8 mouse cellular contexts compared by ENCODE assay signal in genomic region chr2:156720313-156720674, GRCm38 (mm10). TPM values are rescaled to one million over a fixed set of nuclear protein-coding genes. Genes with fewer than 3 reads are reported as not detected.
A peak's percentile ranks its signal among the peaks of the same experiment; 100 is the strongest.
DNase-seq lines count a peak whose midpoint lies in the region; ATAC-seq and TF ChIP-seq lines count a peak whose summit lies in the region.

No protein-coding gene starts in this region.

- peaks cover 32% of the 10 kb centered on the region; the same call in 1 of the 2 replicates for H3K4me1 ChIP-seq in forebrain, postnatal 0 days (ENCODE audit: insufficient read depth)
- peaks cover 37% of the 10 kb centered on the region for H3K4me1 ChIP-seq in liver, embryonic 16.5 days (ENCODE audit: control insufficient read depth, low read depth, low read length)

- H3K27me3 ChIP-seq in forebrain, postnatal 0 days (ENCODE audit: insufficient read depth, low read length): no peaks in the 10 kb centered on the region
- H3K27me3 ChIP-seq in liver, embryonic 16.5 days (ENCODE audit: control insufficient read depth, insufficient read depth, low read depth, low read length): no peaks in the 10 kb centered on the region; the same call in 1 of the 2 replicates

- H3K9ac ChIP-seq in forebrain, postnatal 0 days: peak overlapping the region; percentile 100
- peak overlapping the region; percentile 80 for H3K9ac ChIP-seq in liver, embryonic 16.5 days (ENCODE audit: low read depth, low read length)

- peak overlapping the region; percentile 86 for H3K4me3 ChIP-seq in layer of hippocampus, adult 2 months
- H3K4me3 ChIP-seq in forebrain, postnatal 0 days (ENCODE audit: low read depth, low read length): peak overlapping the region; percentile 94
- H3K4me3 ChIP-seq in liver, embryonic 16.5 days (ENCODE audit: low read depth, low read length): peak overlapping the region; percentile 84

- TF ChIP-seq CTCF in layer of hippocampus, adult 2 months (conservative IDR thresholded peaks at IDR 0.05): no peak
- TF ChIP-seq CTCF in forebrain, postnatal 0 days (IDR thresholded peaks at IDR 0.05; ENCODE audit: low read depth): no peak

- WGBS in forebrain, postnatal 0 days: under 1% methylated on average over 10 of the region's 10 CpGs
- WGBS in liver, embryonic 16.5 days (ENCODE audit: insufficient replicate concordance): 2% methylated on average over 10 of the region's 10 CpGs

- no peaks in the 10 kb centered on the region for H3K9me3 ChIP-seq in forebrain, postnatal 0 days (ENCODE audit: low read length)
- H3K9me3 ChIP-seq in liver, embryonic 16.5 days (replicated peaks; ENCODE audit: control insufficient read depth, low read length): no peaks in the 10 kb centered on the region

- H3K27ac ChIP-seq in layer of hippocampus, adult 2 months: peak overlapping the region; percentile 90
- H3K27ac ChIP-seq in forebrain, postnatal 0 days (ENCODE audit: low read depth, low read length): peak overlapping the region; percentile 98
- peak overlapping the region; percentile 78 for H3K27ac ChIP-seq in liver, embryonic 16.5 days (ENCODE audit: low read length)

- ATAC-seq in forebrain, postnatal 0 days: no peak
- 0 out of 2 replicates have a peak, but pooled peaks have one; percentile 0 for ATAC-seq in liver, embryonic 16.5 days (ENCODE audit: low read depth)
- no peak for ATAC-seq in megakaryocyte-erythroid progenitor cell, adult 5-6 weeks (replicated peaks; ENCODE audit: low FRiP score, low TSS enrichment, poor library complexity, severe bottlenecking)

- no peak for DNase-seq in layer of hippocampus, adult 2 months (ENCODE audit: low spot score in 2 of 2)
- no peak for DNase-seq in layer of hippocampus, adult 8-10 months (ENCODE audit: low spot score in 2 of 2)
- peak; percentile 49 for DNase-seq in brain, adult 2 months (ENCODE audit: low read depth, low spot score)
- no peak for DNase-seq in forebrain, postnatal 0 days
- DNase-seq in testis, postnatal 10 days (ENCODE audit: low spot score): peak; percentile 66
- no peak for DNase-seq in adrenal gland, postnatal 4 days (ENCODE audit: low spot score in 2 of 2)

- no peaks in the 10 kb centered on the region for H3K36me3 ChIP-seq in forebrain, postnatal 0 days (ENCODE audit: insufficient read depth)
- H3K36me3 ChIP-seq in liver, embryonic 16.5 days (ENCODE audit: control insufficient read depth, insufficient read depth): no peaks in the 10 kb centered on the region

- peak overlapping the region; percentile 70 for H3K4me2 ChIP-seq in forebrain, postnatal 0 days (ENCODE audit: low read depth)
- peak overlapping the region; percentile 89 for H3K4me2 ChIP-seq in liver, embryonic 16.5 days (ENCODE audit: low read depth, low read length)

RNA-seq across cellular contexts. Expression of gene Myl9, which starts 54.9 kb away (rescaled TPM):
- total RNA-seq in layer of hippocampus, adult 2 months (2021): 10 to 100 TPM; 14.3 to 18.6 TPM
- 10 to 100 TPM; 10.4 to 22.0 (median 16.4) TPM for total RNA-seq in layer of hippocampus, adult 8-10 months (2022)
- total RNA-seq in forebrain, postnatal 0 days (2014; rRNA removed): 24.4 and 34.3 TPM in 2 replicates
- polyA plus RNA-seq in forebrain, postnatal 0 days (2015; fragmentation: Nextera tagmentation; extraction: Ambion mirVana): 34.6 and 39.6 TPM in 2 replicates
- polyA plus RNA-seq in liver, embryonic 16.5 days (2015; fragmentation: Nextera tagmentation; extraction: Ambion mirVana): 43.0 and 56.1 TPM in 2 replicates
- 10 to 100 TPM; 82.3 to 84.4 TPM for total RNA-seq in adrenal gland, postnatal 4 days (2021)
- not detected in 2 replicates for total RNA-seq in megakaryocyte-erythroid progenitor cell, adult 5-6 weeks (2014; fragmentation: Nextera tagmentation)
- not detected in 2 replicates for total RNA-seq in megakaryocyte-erythroid progenitor cell, adult 5-6 weeks (2017)

Comparison
In these comparisons a context has a peak if more than half of its experiments do, and no peak if none do; other contexts are left out.
1. DNase-seq: peak in brain, adult 2 months (single experiment) and testis, postnatal 10 days (single experiment); none in layer of hippocampus, adult 2 months (0 of 2), layer of hippocampus, adult 8-10 months (0 of 2), forebrain, postnatal 0 days (single experiment) and adrenal gland, postnatal 4 days (0 of 2).
2. RNA of gene Myl9, which starts 54.9 kb away (total RNA-seq): 82.3 to 84.4 TPM in adrenal gland, postnatal 4 days, 24.4 to 34.3 TPM in forebrain, postnatal 0 days, 10.4 to 22.0 TPM in layer of hippocampus, adult 8-10 months and 14.3 to 18.6 TPM in layer of hippocampus, adult 2 months; not detected in megakaryocyte-erythroid progenitor cell, adult 5-6 weeks; every median in the first group is over 4 times any median in the second.
3. Peak in every context shown above with its lines, with median percentiles within 50 percentile points of each other: H3K27ac ChIP-seq and H3K4me3 ChIP-seq.